Mouse (Mus musculus) lung, adult 2 months (tissue): Measurements from ENCODE around the gene Ctdnep1. TPM values are rescaled to one million over a fixed set of nuclear protein-coding genes. Genes with fewer than 3 reads are reported as not detected.

ENCODE experiments used
- DNase-seq: peaks from one replicate; pipeline ENCODE4 v3.0.0; 2022
- H3K4me1 ChIP-seq: fragments of 200-500 bp; 2 replicates; pipeline ENCODE4 v1.6.1; 2011; ENCODE audit warnings: low read length; ENCODE audit not compliant: control insufficient read depth, insufficient read depth
- H3K4me3 ChIP-seq: fragments of 200-500 bp; replicated peaks from 2 replicates; pipeline ENCODE3; 2011; ENCODE audit warnings: low read depth, mild to moderate bottlenecking, control low read depth, low read length; ENCODE audit errors: extremely low read depth
- CTCF ChIP-seq: fragments of 200-500 bp; IDR thresholded peaks from 2 replicates; pipeline ENCODE4 v1.5.1; 2011; ENCODE audit warnings: mild to moderate bottlenecking, low read length, control low read depth; ENCODE audit not compliant: insufficient read depth
- POLR2A ChIP-seq: fragments of 200-500 bp; IDR thresholded peaks from 2 replicates; pipeline ENCODE4 v1.6.1; 2011; ENCODE audit warnings: low read depth, mild to moderate bottlenecking, control low read depth, low read length, borderline replicate concordance; ENCODE audit errors: extremely low read depth
- WGBS: fragments of 180-500 bp; shearing (Covaris S2); methylation state at CpG from one replicate; pipeline ENCODE4 v1.1.7; 2018; 5-methylcytosine and 5-hydroxymethylcytosine counted together
- polyA plus RNA-seq: library from polyadenylated mRNA; depleted of rRNA; stranded (reverse); fragments of >200 nt; gene quantifications from 2 replicates; pipeline ENCODE4 v1.2.3, GENCODE M21; 2012; rRNA removed

Gene Ctdnep1
- polyA plus RNA-seq, 1 experiment, result 102 TPM

DNA sequence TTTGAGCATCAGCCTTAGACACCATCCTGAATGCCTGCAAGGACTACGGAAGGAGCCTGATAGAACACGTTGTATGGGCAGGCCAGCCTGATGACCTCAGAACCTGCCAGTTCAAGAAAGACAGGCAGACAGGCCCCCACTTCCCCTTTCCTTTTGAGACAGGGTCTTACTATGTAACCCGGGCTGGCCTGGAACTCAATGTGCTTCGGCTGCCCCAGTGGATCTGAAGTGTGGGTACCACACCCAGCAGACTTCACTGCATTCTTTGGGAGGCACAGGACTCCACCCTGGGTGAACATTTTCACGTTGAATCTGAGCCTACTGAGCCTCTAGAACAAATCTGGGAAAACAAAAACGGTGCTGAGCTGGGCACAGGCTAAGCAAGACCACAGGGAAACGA is 57.2 kb downstream of the Ctdnep1 start:
- 51% methylated on average over 7 of the region's 7 CpGs for WGBS
- DNase-seq, result no peak
- H3K4me1 ChIP-seq, result no peaks in the 10 kb centered on the region
- H3K4me3 ChIP-seq, result no peak overlapping the region
- TF ChIP-seq POLR2A (no peak), CTCF (no peak)

DNA sequence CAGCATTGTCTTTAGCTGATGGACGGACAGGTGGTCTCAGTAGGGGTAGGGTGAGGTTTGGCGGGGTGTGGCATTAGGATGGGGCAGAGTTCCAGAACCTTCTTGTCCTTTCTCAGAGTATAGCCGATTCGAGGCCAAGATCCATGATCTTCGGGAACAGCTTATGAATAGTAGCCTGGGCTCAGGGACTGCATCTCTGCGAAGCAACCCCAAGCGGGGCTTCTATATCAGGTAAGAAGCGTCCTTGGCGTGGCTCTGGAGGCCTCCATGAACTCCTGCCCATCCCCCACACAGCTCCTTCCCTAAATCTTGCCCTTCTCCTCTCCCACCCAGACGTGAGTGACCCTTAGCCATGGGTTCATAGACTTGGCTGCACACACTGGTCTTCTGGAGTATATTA is 58.7 kb downstream of the Ctdnep1 start:
- TF ChIP-seq POLR2A (no peak), CTCF (no peak)
- WGBS, result 93% methylated on average over 10 of the region's 10 CpGs
- no peaks in the 10 kb centered on the region for H3K4me1 ChIP-seq
- no peak for DNase-seq
- H3K4me3 ChIP-seq, result no peak overlapping the region

DNA sequence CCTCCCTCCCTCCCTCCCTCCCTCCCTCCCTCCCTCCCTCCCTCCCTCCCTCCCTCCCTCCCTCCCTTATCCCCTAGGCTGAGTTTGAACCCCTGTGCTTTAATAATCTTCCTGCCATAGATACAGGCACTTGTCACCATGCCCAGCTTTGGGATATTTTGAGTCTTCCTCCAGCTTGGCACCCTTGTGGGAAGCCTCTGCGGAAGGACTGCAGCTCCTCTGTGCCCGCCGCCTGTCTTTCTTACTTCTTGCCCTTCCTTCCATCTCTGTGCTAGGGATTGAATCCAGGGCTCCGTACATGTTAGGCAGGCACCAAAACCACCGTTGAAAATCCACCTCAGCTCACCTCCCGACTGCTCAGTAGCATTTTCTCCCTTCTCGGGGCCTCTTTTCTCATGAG is 59.2 kb downstream of the Ctdnep1 start:
- 83% methylated on average over 7 of the region's 7 CpGs for WGBS
- no peak for DNase-seq
- no peak for TF ChIP-seq CTCF
- H3K4me1 ChIP-seq, result no peaks in the 10 kb centered on the region
- no peak overlapping the region for H3K4me3 ChIP-seq

Other genes with a start within 250 kb of the Ctdnep1 start
- gene Polr2a, start 222.5 kb upstream of the Ctdnep1 start, polyA plus RNA-seq, result 32.0 and 51.1 TPM in 2 replicates
- gene Slc35g3, start 219.2 kb upstream of the Ctdnep1 start, polyA plus RNA-seq, result 1.4 and 2.3 TPM in 2 replicates
- 104 and 106 TPM in 2 replicates for gene Zbtb4, start 215.2 kb upstream of the Ctdnep1 start, polyA plus RNA-seq
- gene Chrnb1, start 185.2 kb upstream of the Ctdnep1 start, polyA plus RNA-seq, result 31.5 and 38.0 TPM in 2 replicates
- gene Fgf11, start 179.3 kb upstream of the Ctdnep1 start, polyA plus RNA-seq, result 6.9 and 8.0 TPM in 2 replicates
- gene Tmem102, start 175.5 kb upstream of the Ctdnep1 start, polyA plus RNA-seq, result 9.4 and 9.5 TPM in 2 replicates
- not detected in 2 replicates for gene Gm39566, start 165.9 kb upstream of the Ctdnep1 start, polyA plus RNA-seq
- not detected in 2 replicates for gene Spem2, start 162.7 kb upstream of the Ctdnep1 start, polyA plus RNA-seq
- 0.15 and 0.41 TPM in 2 replicates for gene Spem1, start 159.0 kb upstream of the Ctdnep1 start, polyA plus RNA-seq
- 32.3 and 42.0 TPM in 2 replicates for gene Nlgn2, start 143.4 kb upstream of the Ctdnep1 start, polyA plus RNA-seq
- gene Tmem256, start 142.6 kb upstream of the Ctdnep1 start, polyA plus RNA-seq, result 151 and 173 TPM in 2 replicates
- gene Plscr3, start 134.8 kb upstream of the Ctdnep1 start, polyA plus RNA-seq, result 192 and 225 TPM in 2 replicates
- 14.4 and 17.4 TPM in 2 replicates for gene Tnk1, start 122.4 kb upstream of the Ctdnep1 start, polyA plus RNA-seq
- not detected in 2 replicates for gene Tmem95, start 103.1 kb upstream of the Ctdnep1 start, polyA plus RNA-seq
- gene Kctd11, start 99.8 kb upstream of the Ctdnep1 start, polyA plus RNA-seq, result 12.6 and 19.1 TPM in 2 replicates
- gene Acap1, start 85.6 kb upstream of the Ctdnep1 start, polyA plus RNA-seq, result 11.2 and 14.3 TPM in 2 replicates
- gene 2810408A11Rik, start 80.2 kb upstream of the Ctdnep1 start, polyA plus RNA-seq, result 0.65 and 1.4 TPM in 2 replicates
- 47.7 and 58.1 TPM in 2 replicates for gene Neurl4, start 80.1 kb upstream of the Ctdnep1 start, polyA plus RNA-seq
- 104 and 112 TPM in 2 replicates for gene Gps2, start 67.3 kb upstream of the Ctdnep1 start, polyA plus RNA-seq
- gene Eif5a, start 59.2 kb upstream of the Ctdnep1 start, polyA plus RNA-seq, result 216 and 372 TPM in 2 replicates
- 4.6 and 6.7 TPM in 2 replicates for gene Ybx2, start 45.4 kb upstream of the Ctdnep1 start, polyA plus RNA-seq
- 22.3 and 40.4 TPM in 2 replicates for gene Slc2a4, start 33.0 kb upstream of the Ctdnep1 start, polyA plus RNA-seq
- 60.5 and 63.7 TPM in 2 replicates for gene Cldn7, start 16.4 kb upstream of the Ctdnep1 start, polyA plus RNA-seq
- gene Elp5, start 1.4 kb downstream of the Ctdnep1 start, polyA plus RNA-seq, result 38.5 and 53.8 TPM in 2 replicates
- gene Gabarap, start 10.0 kb downstream of the Ctdnep1 start, polyA plus RNA-seq, result 333 and 615 TPM in 2 replicates
- 15.0 and 22.9 TPM in 2 replicates for gene Phf23, start 14.6 kb downstream of the Ctdnep1 start, polyA plus RNA-seq
- 16.7 and 20.8 TPM in 2 replicates for gene Dvl2, start 19.4 kb downstream of the Ctdnep1 start, polyA plus RNA-seq
- 63.1 and 88.6 TPM in 2 replicates for gene Acadvl, start 34.3 kb downstream of the Ctdnep1 start, polyA plus RNA-seq
- 28.0 and 33.7 TPM in 2 replicates for gene Dlg4, start 35.8 kb downstream of the Ctdnep1 start, polyA plus RNA-seq
- 2.4 and 4.9 TPM in 2 replicates for gene Asgr1, start 72.9 kb downstream of the Ctdnep1 start, polyA plus RNA-seq
- 0.51 and 0.52 TPM in 2 replicates for gene Asgr2, start 111.5 kb downstream of the Ctdnep1 start, polyA plus RNA-seq
- gene Mgl2, start 149.2 kb downstream of the Ctdnep1 start, polyA plus RNA-seq, result 12.1 and 17.7 TPM in 2 replicates
- 4.0 and 4.2 TPM in 2 replicates for gene Clec10a, start 175.0 kb downstream of the Ctdnep1 start, polyA plus RNA-seq
- gene Slc16a11, start 231.6 kb downstream of the Ctdnep1 start, polyA plus RNA-seq, result 211 and 239 TPM in 2 replicates
- gene Slc16a13, start 239.9 kb downstream of the Ctdnep1 start, polyA plus RNA-seq, result 9.2 and 11.3 TPM in 2 replicates
- 21.9 and 25.6 TPM in 2 replicates for gene Bcl6b, start 248.6 kb downstream of the Ctdnep1 start, polyA plus RNA-seq